Mouse (Mus musculus): ENCODE data around the gene Cox18. TPM values are rescaled to one million over a fixed set of nuclear protein-coding genes. Genes with fewer than 3 reads are reported as not detected.
A peak's percentile ranks its signal among the peaks of the same experiment; 100 is the strongest.
"Not testable (repeated sequence)": the region's sequence is repeated elsewhere in the genome, so short reads cannot be mapped to it uniquely, and the experiment has no call there.

The Cox18 gene
- polyA plus RNA-seq (2012; fragmentation: generic; extraction: Trizol), result 31.1 TPM
- long read RNA-seq, experiment 1, transcript Cox18-202 (6 exons, 1,307 nt), result minor isoform, 15 of 40 reads
- long read RNA-seq, experiment 1, transcript Cox18-201 (6 exons, 1,333 nt), result major isoform, 17 of 40 reads
- long read RNA-seq, experiment 1, partial matches to known transcripts, result 0 of 40 reads
- long read RNA-seq, experiment 1, other reads (novel, unspliced or antisense), result 8 of 40 reads
- long read RNA-seq, experiment 2, transcript Cox18-202 (6 exons, 1,307 nt), result major isoform, 48 of 87 reads
- long read RNA-seq, experiment 2, transcript Cox18-201 (6 exons, 1,333 nt), result minor isoform, 20 of 87 reads
- long read RNA-seq, experiment 2, partial matches to known transcripts, result 2 of 87 reads
- long read RNA-seq, experiment 2, other reads (novel, unspliced or antisense), result 17 of 87 reads

DNA sequence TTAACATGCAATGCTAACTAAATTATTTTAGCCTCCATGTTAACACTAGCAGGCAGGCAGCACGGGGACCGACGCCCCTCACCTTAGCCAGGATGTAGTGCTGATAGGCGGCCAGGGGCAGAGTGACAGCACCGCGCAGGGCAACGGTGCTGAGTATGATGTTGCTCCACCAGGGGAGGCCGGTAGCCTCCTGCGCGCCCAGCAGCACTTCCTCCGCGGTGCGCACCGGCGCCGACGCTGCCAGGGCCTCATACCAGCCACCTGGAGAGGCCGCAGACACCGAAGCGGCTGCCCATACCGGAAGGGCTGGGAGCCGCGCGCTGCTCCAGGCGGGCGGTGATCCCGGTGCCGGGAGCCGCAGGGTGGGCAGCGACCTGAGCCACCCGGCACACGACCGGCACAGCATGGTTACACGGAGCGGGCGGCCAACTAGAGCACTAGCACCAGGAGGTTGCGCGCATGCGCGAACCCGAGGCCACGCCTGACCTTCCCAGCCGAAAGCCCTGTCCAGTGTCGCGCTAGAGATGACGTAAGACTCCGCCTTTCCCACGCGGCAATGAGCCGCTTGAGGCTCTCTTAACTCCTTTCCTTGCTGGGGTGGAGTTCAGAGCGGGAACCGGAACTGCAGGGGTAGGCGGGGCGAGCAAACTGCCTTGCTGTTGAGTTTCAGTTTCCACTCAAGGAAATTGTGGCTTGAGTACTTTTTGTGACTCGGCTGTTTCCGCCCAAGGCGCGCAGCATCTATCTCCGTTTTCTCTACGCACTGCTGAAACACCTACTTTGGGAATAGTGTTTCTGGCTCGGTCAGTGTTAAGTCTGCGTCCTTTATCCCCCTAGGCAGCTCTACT is at the start of gene Cox18:
Gene Cox18, minus strand, starts transcription at position 468 of the 848 bp plus-strand sequence.
- Histone ChIP-seq H3K79me3 (ENCODE audit: low read depth) (peaks cover 10% of the 10 kb centered on the region), H3ac (ENCODE audit: control insufficient read depth, insufficient read length, low read depth) (peak within 1 kb of the TSS; percentile 88), H3K27me3 (ENCODE audit: control insufficient read depth, insufficient read depth, insufficient read length) (no peaks in the 10 kb centered on the region), H3K79me2 (ENCODE audit: control insufficient read depth, insufficient read depth) (peaks cover 31% of the 10 kb centered on the region), H3K4me3 (ENCODE audit: insufficient read depth, poor library complexity, severe bottlenecking) (peak within 1 kb of the TSS; percentile 55), H3K36me3 (ENCODE audit: control insufficient read depth, insufficient read depth) (peaks cover 40% of the 10 kb centered on the region)
- peak; percentile 92 for TF ChIP-seq MAX (IDR thresholded peaks at IDR 0.05)
- no peak for TF ChIP-seq FOSL1 (IDR thresholded peaks at IDR 0.05; ENCODE audit: insufficient read depth, low read length, poor library complexity, severe bottlenecking)
- peak; percentile 46 for TF ChIP-seq CEBPB (IDR thresholded peaks at IDR 0.05; ENCODE audit: low read depth)
- no peak for TF ChIP-seq CTCF (IDR thresholded peaks at IDR 0.05; ENCODE audit: control insufficient read depth, insufficient read depth, insufficient read length)
- no peak for TF ChIP-seq MYOD1 (IDR thresholded peaks at IDR 0.05; ENCODE audit: control insufficient read depth, insufficient read length, low read depth)
- no peak for TF ChIP-seq MYOG (IDR thresholded peaks at IDR 0.05; ENCODE audit: control insufficient read depth, extremely low read depth, insufficient read length)
- TF ChIP-seq USF1 (IDR thresholded peaks at IDR 0.05; ENCODE audit: low read depth), result peak; percentile 5

DNA sequence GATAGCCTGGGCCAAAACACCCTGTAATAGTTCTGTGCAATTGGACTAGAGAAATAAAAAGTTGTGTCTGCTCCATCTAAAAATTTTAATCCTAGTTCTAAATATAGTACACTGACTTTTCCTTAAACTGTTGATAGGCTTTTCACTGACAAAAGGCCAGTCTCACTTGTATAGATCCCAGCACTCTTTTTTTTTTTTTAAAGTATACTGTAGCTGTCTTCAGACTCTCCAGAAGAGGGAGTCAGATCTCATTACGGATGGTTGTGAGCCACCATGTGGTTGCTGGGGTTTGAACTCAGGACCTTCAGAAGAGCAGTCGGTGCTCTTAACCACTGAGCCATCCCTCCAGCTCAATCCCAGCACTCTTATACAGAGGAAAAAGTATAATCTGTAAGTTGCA is 38.4 kb upstream of the Cox18 start:
- peaks cover 71% of the 10 kb centered on the region for H3K36me3 ChIP-seq (ENCODE audit: control insufficient read depth, insufficient read depth)
- not testable (repeated sequence) for H3K79me2 ChIP-seq (ENCODE audit: control insufficient read depth, insufficient read depth); H3K27me3 ChIP-seq (ENCODE audit: control insufficient read depth, insufficient read depth, insufficient read length); H3ac ChIP-seq (ENCODE audit: control insufficient read depth, insufficient read length, low read depth); H3K79me3 ChIP-seq (ENCODE audit: low read depth); H3K4me3 ChIP-seq (ENCODE audit: insufficient read depth, poor library complexity, severe bottlenecking)

DNA sequence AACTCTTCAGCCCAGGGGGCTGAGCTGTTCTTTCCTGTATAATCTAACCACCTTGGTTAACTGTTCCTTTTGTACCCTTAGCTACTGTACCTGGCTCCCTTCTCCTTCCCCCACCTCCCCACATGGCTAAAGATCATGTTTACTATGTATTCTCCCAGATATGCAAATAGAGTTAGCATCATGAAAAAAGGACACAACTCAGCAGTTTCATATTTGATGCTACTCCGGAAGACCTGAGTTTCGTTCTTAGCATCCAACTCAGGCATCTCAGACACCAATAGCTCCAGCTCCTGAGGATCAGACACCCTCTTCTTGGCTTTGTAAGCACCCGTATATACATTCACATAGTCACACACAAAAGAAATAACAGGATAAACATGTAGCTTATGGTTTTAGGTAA is 33.2 kb upstream of the Cox18 start:
- Histone ChIP-seq H3K79me3 (ENCODE audit: low read depth) (no peaks in the 10 kb centered on the region), H3K4me3 (ENCODE audit: insufficient read depth, poor library complexity, severe bottlenecking) (no peak overlapping the region), H3K79me2 (ENCODE audit: control insufficient read depth, insufficient read depth) (no peaks in the 10 kb centered on the region), H3ac (ENCODE audit: control insufficient read depth, insufficient read length, low read depth) (no peak overlapping the region), H3K27me3 (ENCODE audit: control insufficient read depth, insufficient read depth, insufficient read length) (no peaks in the 10 kb centered on the region), H3K36me3 (ENCODE audit: control insufficient read depth, insufficient read depth) (peaks cover 86% of the 10 kb centered on the region)
- TF ChIP-seq USF1 (IDR thresholded peaks at IDR 0.05; ENCODE audit: low read depth) (no peak), CTCF (IDR thresholded peaks at IDR 0.05; ENCODE audit: control insufficient read depth, insufficient read depth, insufficient read length) (no peak), FOSL1 (IDR thresholded peaks at IDR 0.05; ENCODE audit: insufficient read depth, low read length, poor library complexity, severe bottlenecking) (no peak), MYOD1 (IDR thresholded peaks at IDR 0.05; ENCODE audit: control insufficient read depth, insufficient read length, low read depth) (no peak), MYOG (IDR thresholded peaks at IDR 0.05; ENCODE audit: control insufficient read depth, extremely low read depth, insufficient read length) (no peak)

DNA sequence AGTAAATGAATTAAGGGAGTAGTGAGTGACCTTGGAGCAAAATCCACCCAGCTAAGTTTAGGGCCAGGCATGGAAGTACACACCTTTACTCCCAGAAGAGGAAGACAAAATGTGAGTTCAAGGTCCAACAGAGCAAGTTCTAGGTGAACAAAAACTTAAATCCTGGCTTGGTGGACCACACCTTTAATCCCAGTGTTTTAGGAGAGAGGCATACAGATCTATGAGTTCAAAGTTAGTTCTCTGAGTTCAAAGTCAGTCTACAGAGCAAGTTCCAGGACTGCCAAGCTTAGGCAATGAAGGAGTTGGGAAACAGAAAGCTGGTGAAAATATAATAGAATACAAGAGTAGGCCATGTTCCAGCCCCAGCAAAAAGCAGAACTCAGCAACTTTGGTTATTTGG is 23.7 kb upstream of the Cox18 start:
- H3K36me3 ChIP-seq (ENCODE audit: control insufficient read depth, insufficient read depth), result peaks cover 78% of the 10 kb centered on the region
- no peak for TF ChIP-seq CTCF (IDR thresholded peaks at IDR 0.05; ENCODE audit: control insufficient read depth, insufficient read depth, insufficient read length)
- TF ChIP-seq MAX (IDR thresholded peaks at IDR 0.05), result no peak
- no peak for TF ChIP-seq MYOG (IDR thresholded peaks at IDR 0.05; ENCODE audit: control insufficient read depth, extremely low read depth, insufficient read length)
- no peak for TF ChIP-seq USF1 (IDR thresholded peaks at IDR 0.05; ENCODE audit: low read depth)
- no peak for TF ChIP-seq MYOD1 (IDR thresholded peaks at IDR 0.05; ENCODE audit: control insufficient read depth, insufficient read length, low read depth)
- TF ChIP-seq FOSL1 (IDR thresholded peaks at IDR 0.05; ENCODE audit: insufficient read depth, low read length, poor library complexity, severe bottlenecking), result no peak
- no peak for TF ChIP-seq CEBPB (IDR thresholded peaks at IDR 0.05; ENCODE audit: low read depth)

DNA sequence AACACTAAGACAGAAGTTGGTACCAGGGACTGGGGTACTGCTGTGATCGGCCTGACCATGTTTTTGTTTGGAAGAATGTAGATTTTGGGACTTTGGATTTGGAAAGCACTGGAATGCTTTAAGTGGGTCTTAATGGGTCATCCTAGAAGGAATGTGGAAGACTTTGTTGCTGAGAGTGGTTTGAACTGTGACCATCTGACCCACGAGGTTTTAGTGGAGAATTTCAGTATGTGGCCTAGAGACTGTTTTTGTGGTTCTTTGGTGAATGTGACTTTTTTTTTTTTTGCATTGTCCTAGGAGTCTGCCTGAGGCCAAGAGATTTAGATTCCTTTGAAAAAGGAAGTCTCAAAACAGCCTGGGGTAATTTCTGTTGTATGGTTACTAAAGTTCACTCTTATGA is 23.2 kb upstream of the Cox18 start:
- H3K79me2 ChIP-seq (ENCODE audit: control insufficient read depth, insufficient read depth), result peaks cover 5% of the 10 kb centered on the region
- TF ChIP-seq CEBPB (IDR thresholded peaks at IDR 0.05; ENCODE audit: low read depth) (no peak), MYOG (IDR thresholded peaks at IDR 0.05; ENCODE audit: control insufficient read depth, extremely low read depth, insufficient read length) (no peak), MAX (IDR thresholded peaks at IDR 0.05) (no peak), MYOD1 (IDR thresholded peaks at IDR 0.05; ENCODE audit: control insufficient read depth, insufficient read length, low read depth) (no peak), FOSL1 (IDR thresholded peaks at IDR 0.05; ENCODE audit: insufficient read depth, low read length, poor library complexity, severe bottlenecking) (no peak), USF1 (IDR thresholded peaks at IDR 0.05; ENCODE audit: low read depth) (no peak), CTCF (IDR thresholded peaks at IDR 0.05; ENCODE audit: control insufficient read depth, insufficient read depth, insufficient read length) (no peak)
- H3K36me3 ChIP-seq (ENCODE audit: control insufficient read depth, insufficient read depth), result peaks cover 78% of the 10 kb centered on the region
- H3K27me3 ChIP-seq (ENCODE audit: control insufficient read depth, insufficient read depth, insufficient read length), result no peaks in the 10 kb centered on the region
- H3K4me3 ChIP-seq (ENCODE audit: insufficient read depth, poor library complexity, severe bottlenecking), result no peak overlapping the region
- H3K79me3 ChIP-seq (ENCODE audit: low read depth), result peaks cover 8% of the 10 kb centered on the region
- H3ac ChIP-seq (ENCODE audit: control insufficient read depth, insufficient read length, low read depth), result no peak overlapping the region

More for the DNA sequence above, 23.7 kb upstream of the Cox18 start:
- Histone ChIP-seq H3K4me3 (ENCODE audit: insufficient read depth, poor library complexity, severe bottlenecking) (no peak overlapping the region), H3K27me3 (ENCODE audit: control insufficient read depth, insufficient read depth, insufficient read length) (no peaks in the 10 kb centered on the region), H3ac (ENCODE audit: control insufficient read depth, insufficient read length, low read depth) (no peak overlapping the region), H3K79me2 (ENCODE audit: control insufficient read depth, insufficient read depth) (peaks cover under 1% of the 10 kb centered on the region), H3K79me3 (ENCODE audit: low read depth) (peaks cover 8% of the 10 kb centered on the region)
